Mouse (Mus musculus) myocyte (in vitro differentiated cells): ENCODE measurements around the gene Ngp.

Experiments
- E2F4 ChIP-seq: IDR thresholded peaks from one replicate; pipeline ENCODE4 v1.6.1; 2011; ENCODE audit warnings: mild to moderate bottlenecking, control low read depth, moderate library complexity; ENCODE audit not compliant: insufficient read depth
- MAX ChIP-seq: IDR thresholded peaks from one replicate; pipeline ENCODE4 v1.6.1; 2011; ENCODE audit warnings: low read depth, mild to moderate bottlenecking, control low read depth
- MYOD1 ChIP-seq, 3 experiments: IDR thresholded peaks; one replicate each; pipeline ENCODE4 v1.6.1; 2011; ENCODE audit warnings: control low read depth in 2 of 3, low read depth in 2 of 3, mild to moderate bottlenecking in 2 of 3, moderate library complexity in 1 of 3; ENCODE audit not compliant: insufficient read length in 2 of 3, control insufficient read depth in 1 of 3
- POLR2A ChIP-seq: IDR thresholded peaks from one replicate; pipeline ENCODE4 v1.6.1; 2011; ENCODE audit warnings: low read depth, mild to moderate bottlenecking, control low read depth, moderate library complexity; ENCODE audit not compliant: insufficient read length
- POLR2AphosphoS2 ChIP-seq: IDR thresholded peaks from one replicate; pipeline ENCODE4 v1.6.1; 2011; ENCODE audit warnings: low read depth, control low read depth; ENCODE audit not compliant: insufficient read length
- TCF12 ChIP-seq: IDR thresholded peaks from one replicate; pipeline ENCODE4 v1.6.1; 2011; ENCODE audit warnings: mild to moderate bottlenecking, control low read depth; ENCODE audit not compliant: poor library complexity, insufficient read depth, severe bottlenecking
- USF1 ChIP-seq: IDR thresholded peaks from one replicate; pipeline ENCODE4 v1.6.1; 2011; ENCODE audit warnings: low read depth, mild to moderate bottlenecking, control low read depth, moderate library complexity

- TF ChIP-seq USF1, result no peak
- no peak for TF ChIP-seq POLR2AphosphoS2
- no peak for TF ChIP-seq E2F4
- TF ChIP-seq POLR2A, result no peak
- TF ChIP-seq MYOD1 (IDR thresholded peaks at IDR 0.05; ENCODE audit: control insufficient read depth in 1 of 3, insufficient read length in 2 of 3, low read depth in 2 of 3), result no peak
- TF ChIP-seq TCF12, result no peak
- TF ChIP-seq MAX, result no peak
These were observed 31.5 kb upstream of the Ngp start for GRCm38 (mm10) chr9:110388011-110388410.
